Mouse (Mus musculus): ENCODE measurements around the gene Polr3h. TPM values are rescaled to one million over a fixed set of nuclear protein-coding genes. Genes with fewer than 3 reads are reported as not detected.

Polr3h gene
- total and polyA plus RNA-seq, 2 experiments from 2014 or later: 49.5 to 77.0 TPM

- 97% methylated on average over 4 of the region's 4 CpGs for WGBS
These were observed 78.9 kb downstream of the Polr3h start for GRCm38 (mm10) chr15:81847161-81847560.

GRCm38 (mm10) chr15:81846755-81847154 is 79.3 kb downstream of the Polr3h start:
- H3K4me2 ChIP-seq (ENCODE audit: low read depth, low read length, poor library complexity, severe bottlenecking): no peak overlapping the region
- 87% methylated on average over 9 of the region's 9 CpGs for WGBS
- no peak for ATAC-seq (ENCODE audit: low FRiP score)

More at GRCm38 (mm10) chr15:81847161-81847560, 78.9 kb downstream of the Polr3h start:
- H3K4me2 ChIP-seq (ENCODE audit: low read depth, low read length, poor library complexity, severe bottlenecking): no peak overlapping the region
- H3K9ac ChIP-seq (replicated peaks; ENCODE audit: low read length, poor library complexity, severe bottlenecking): no peak overlapping the region
- peaks cover 32% of the 10 kb centered on the region for H3K36me3 ChIP-seq (ENCODE audit: insufficient read depth, low read length)
- no peak for DNase-seq (ENCODE audit: low spot score)
- no peaks in the 10 kb centered on the region for H3K4me1 ChIP-seq (ENCODE audit: insufficient read depth, low read length)
- no peak overlapping the region for H3K4me3 ChIP-seq (ENCODE audit: low read depth, low read length)
- no peaks in the 10 kb centered on the region for H3K9me3 ChIP-seq (ENCODE audit: low read length)
- no peak for ATAC-seq (ENCODE audit: low FRiP score)
- TF ChIP-seq CTCF (IDR thresholded peaks at IDR 0.05): no peak
- H3K27ac ChIP-seq (ENCODE audit: low read depth, low read length): no peak overlapping the region
- H3K27me3 ChIP-seq (ENCODE audit: insufficient read depth, low read length): no peaks in the 10 kb centered on the region

GRCm38 (mm10) chr15:81845724-81846123 is 80.3 kb downstream of the Polr3h start:
- no peaks in the 10 kb centered on the region for H3K27me3 ChIP-seq (ENCODE audit: insufficient read depth, low read length)
- H3K36me3 ChIP-seq (ENCODE audit: insufficient read depth, low read length): peaks cover 20% of the 10 kb centered on the region
- no peak overlapping the region for H3K4me2 ChIP-seq (ENCODE audit: low read depth, low read length, poor library complexity, severe bottlenecking)
- ATAC-seq (ENCODE audit: low FRiP score) (no peak), DNase-seq (ENCODE audit: low spot score) (no peak)
- no peak for TF ChIP-seq CTCF (IDR thresholded peaks at IDR 0.05)
- H3K9me3 ChIP-seq (ENCODE audit: low read length): no peaks in the 10 kb centered on the region
- H3K4me1 ChIP-seq (ENCODE audit: insufficient read depth, low read length): no peaks in the 10 kb centered on the region
- H3K9ac ChIP-seq (replicated peaks; ENCODE audit: low read length, poor library complexity, severe bottlenecking): no peak overlapping the region
- H3K27ac ChIP-seq (ENCODE audit: low read depth, low read length): no peak overlapping the region
- no peak overlapping the region for H3K4me3 ChIP-seq (ENCODE audit: low read depth, low read length)
- WGBS: 37% methylated on average over 4 of the region's 4 CpGs

More at GRCm38 (mm10) chr15:81846755-81847154, 79.3 kb downstream of the Polr3h start:
- peaks cover 31% of the 10 kb centered on the region for H3K36me3 ChIP-seq (ENCODE audit: insufficient read depth, low read length)
- no peak overlapping the region for H3K27ac ChIP-seq (ENCODE audit: low read depth, low read length)
- H3K9me3 ChIP-seq (ENCODE audit: low read length): no peaks in the 10 kb centered on the region
- DNase-seq (ENCODE audit: low spot score): no peak
- no peak for TF ChIP-seq CTCF (IDR thresholded peaks at IDR 0.05)
- H3K9ac ChIP-seq (replicated peaks; ENCODE audit: low read length, poor library complexity, severe bottlenecking): no peak overlapping the region
- no peaks in the 10 kb centered on the region for H3K27me3 ChIP-seq (ENCODE audit: insufficient read depth, low read length)
- no peaks in the 10 kb centered on the region for H3K4me1 ChIP-seq (ENCODE audit: insufficient read depth, low read length)
- no peak overlapping the region for H3K4me3 ChIP-seq (ENCODE audit: low read depth, low read length)

DNA sequence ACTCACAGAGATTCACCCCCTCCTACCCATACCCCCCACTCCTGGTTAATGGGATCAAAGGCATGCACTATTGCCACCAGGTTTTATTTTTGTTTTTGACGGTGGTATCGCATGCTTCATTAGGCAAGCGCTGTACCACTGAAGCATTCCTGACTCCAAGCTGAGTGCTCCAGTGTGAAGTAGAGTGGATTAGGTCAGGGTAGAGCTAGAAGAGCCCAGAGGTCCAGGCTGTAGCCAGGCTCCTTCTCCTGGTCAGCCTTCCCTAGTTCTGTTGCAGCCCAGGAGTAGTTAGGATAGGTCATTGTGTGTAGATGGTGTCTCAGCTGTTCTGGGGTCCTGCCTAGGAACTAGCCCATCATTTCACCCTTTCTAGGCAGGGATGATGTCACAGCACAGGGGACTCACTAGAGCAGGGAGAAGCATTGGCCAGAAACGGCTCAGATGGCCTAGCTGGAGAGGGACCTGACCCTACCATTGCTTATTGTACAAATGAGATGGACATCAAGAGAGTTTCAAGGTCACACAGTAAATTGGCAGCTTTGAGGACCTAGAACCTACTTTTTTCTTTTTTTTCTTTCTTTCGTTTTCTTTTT is 80.9 kb downstream of the Polr3h start:
- ATAC-seq (ENCODE audit: low FRiP score) (no peak), DNase-seq (ENCODE audit: low spot score) (no peak)
- 72% methylated on average over 5 of the region's 5 CpGs for WGBS
- Histone ChIP-seq H3K4me3 (ENCODE audit: low read depth, low read length) (no peak overlapping the region), H3K27ac (ENCODE audit: low read depth, low read length) (no peak overlapping the region), H3K36me3 (ENCODE audit: insufficient read depth, low read length) (peaks cover 16% of the 10 kb centered on the region), H3K27me3 (ENCODE audit: insufficient read depth, low read length) (no peaks in the 10 kb centered on the region), H3K9me3 (ENCODE audit: low read length) (no peaks in the 10 kb centered on the region), H3K4me2 (ENCODE audit: low read depth, low read length, poor library complexity, severe bottlenecking) (no peak overlapping the region), H3K9ac (replicated peaks; ENCODE audit: low read length, poor library complexity, severe bottlenecking) (no peak overlapping the region), H3K4me1 (ENCODE audit: insufficient read depth, low read length) (no peaks in the 10 kb centered on the region)
- no peak for TF ChIP-seq CTCF (IDR thresholded peaks at IDR 0.05)

GRCm38 (mm10) chr15:81842275-81842674 is 83.8 kb downstream of the Polr3h start:
- Histone ChIP-seq H3K27me3 (ENCODE audit: insufficient read depth, low read length) (no peaks in the 10 kb centered on the region), H3K4me3 (ENCODE audit: low read depth, low read length) (no peak overlapping the region), H3K27ac (ENCODE audit: low read depth, low read length) (no peak overlapping the region), H3K4me1 (ENCODE audit: insufficient read depth, low read length) (no peaks in the 10 kb centered on the region), H3K36me3 (ENCODE audit: insufficient read depth, low read length) (peaks cover 4% of the 10 kb centered on the region; the same call in 1 of the 2 replicates), H3K4me2 (ENCODE audit: low read depth, low read length, poor library complexity, severe bottlenecking) (no peak overlapping the region), H3K9ac (replicated peaks; ENCODE audit: low read length, poor library complexity, severe bottlenecking) (no peak overlapping the region), H3K9me3 (ENCODE audit: low read length) (no peaks in the 10 kb centered on the region)
- ATAC-seq (ENCODE audit: low FRiP score): no peak
- no peak for TF ChIP-seq CTCF (IDR thresholded peaks at IDR 0.05)
- WGBS: 84% methylated on average over 7 of the region's 7 CpGs
- DNase-seq (ENCODE audit: low spot score): no peak

DNA sequence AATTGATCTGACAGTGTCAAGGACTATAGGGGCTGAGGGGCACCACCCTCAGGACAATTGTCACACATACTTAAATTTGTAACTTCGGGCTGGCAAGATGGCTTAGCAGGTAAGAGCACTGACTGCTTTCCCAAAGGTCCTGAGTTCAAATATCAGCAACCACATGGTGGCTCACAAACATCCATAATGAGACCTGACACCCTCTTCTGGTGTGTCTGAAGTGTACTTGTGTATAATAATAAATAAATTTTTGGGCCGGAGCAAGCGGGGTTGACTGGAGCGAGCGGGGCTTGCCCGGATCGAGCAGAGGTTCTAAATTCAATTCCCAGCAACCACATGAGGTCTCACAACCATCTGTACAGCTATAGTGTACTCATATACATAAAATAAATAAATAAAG is 85.7 kb downstream of the Polr3h start:
- H3K27ac ChIP-seq (ENCODE audit: low read depth, low read length): no peak overlapping the region
- H3K9me3 ChIP-seq (ENCODE audit: low read length): no peaks in the 10 kb centered on the region
- no peak for TF ChIP-seq CTCF (IDR thresholded peaks at IDR 0.05)
- no peak for ATAC-seq (ENCODE audit: low FRiP score)
- no peak overlapping the region for H3K4me3 ChIP-seq (ENCODE audit: low read depth, low read length)
- no peaks in the 10 kb centered on the region for H3K4me1 ChIP-seq (ENCODE audit: insufficient read depth, low read length)
- no peak overlapping the region for H3K4me2 ChIP-seq (ENCODE audit: low read depth, low read length, poor library complexity, severe bottlenecking)
- DNase-seq (ENCODE audit: low spot score): no peak
- no peaks in the 10 kb centered on the region for H3K36me3 ChIP-seq (ENCODE audit: insufficient read depth, low read length)
- 90% methylated on average over 7 of the region's 7 CpGs for WGBS
- no peaks in the 10 kb centered on the region for H3K27me3 ChIP-seq (ENCODE audit: insufficient read depth, low read length)
- no peak overlapping the region for H3K9ac ChIP-seq (replicated peaks; ENCODE audit: low read length, poor library complexity, severe bottlenecking)
